Mouse (Mus musculus) hindbrain, embryonic 11.5 days (tissue): ENCODE results near the gene Myom1. TPM values are rescaled to one million over a fixed set of nuclear protein-coding genes. Genes with fewer than 3 reads are reported as not detected.

Experiments
- ATAC-seq: fragments of 200-750 bp; cut with Nextera tagmentation; 2 replicates; pipeline ENCODE4 v1.8.0; 2017; ENCODE audit warnings: mild to moderate bottlenecking, moderate TSS enrichment, moderate library complexity; ENCODE audit not compliant: low FRiP score
- DNase-seq: peaks from one replicate; pipeline ENCODE4 v3.0.0-alpha.2; 2015; ENCODE audit warnings: low spot score
- H3K27ac ChIP-seq: fragments of 300-500 bp; sonication (generic); 2 replicates; pipeline ENCODE4 v1.5.1; 2014; ENCODE audit warnings: mild to moderate bottlenecking, low read depth, low read length
- H3K27me3 ChIP-seq: fragments of 300-500 bp; sonication (generic); 2 replicates; pipeline ENCODE4 v1.6.1; 2014; ENCODE audit warnings: mild to moderate bottlenecking, low read length, moderate library complexity, mixed read lengths; ENCODE audit not compliant: control insufficient read depth, insufficient read depth
- H3K36me3 ChIP-seq: fragments of 300-500 bp; sonication (generic); 2 replicates; pipeline ENCODE4 v1.6.1; 2014; ENCODE audit warnings: mild to moderate bottlenecking, low read length, moderate library complexity, mixed read lengths; ENCODE audit not compliant: control insufficient read depth, insufficient read depth
- H3K4me1 ChIP-seq: fragments of 300-500 bp; sonication (generic); replicated peaks from 2 replicates; pipeline ENCODE4 v1.6.1; 2014; ENCODE audit warnings: low read length, mixed read lengths; ENCODE audit not compliant: control insufficient read depth, insufficient read depth
- H3K4me2 ChIP-seq: fragments of 300-500 bp; sonication (generic); replicated peaks from 2 replicates; pipeline ENCODE4 v1.6.1; 2014; ENCODE audit warnings: mild to moderate bottlenecking, low read depth, low read length
- H3K4me3 ChIP-seq: fragments of 300-500 bp; sonication (generic); 2 replicates; pipeline ENCODE4 v1.5.1; 2014; ENCODE audit warnings: low read depth, low read length
- H3K9ac ChIP-seq: fragments of 300-500 bp; sonication (generic); 2 replicates; pipeline ENCODE4 v1.6.1; 2014; ENCODE audit warnings: low read depth, low read length
- H3K9me3 ChIP-seq: fragments of 300-500 bp; sonication (generic); 2 replicates; pipeline ENCODE4 v1.6.1; 2016; ENCODE audit warnings: low read length; ENCODE audit not compliant: control insufficient read depth
- WGBS: fragments of 180-500 bp; shearing (Covaris S2); extraction: QIAGEN DNeasy Blood & Tissue Kit; methylation state at CpG from one replicate; pipeline ENCODE4 v1.1.7; 2014; 5-methylcytosine and 5-hydroxymethylcytosine counted together
- polyA plus RNA-seq: library from polyadenylated mRNA; unstranded; fragments of >200 nt; fragmentation: Nextera tagmentation; extraction: Ambion mirVana; gene quantifications from 2 replicates; pipeline ENCODE4 v1.2.1, GENCODE M21; 2014

Myom1 gene
- polyA plus RNA-seq, 1 experiment from 2014 or later, result 2.0 TPM

- H3K4me2 ChIP-seq, result no peak overlapping the region
- H3K9me3 ChIP-seq, result no peaks in the 10 kb centered on the region
- no peaks in the 10 kb centered on the region for H3K36me3 ChIP-seq
- WGBS, result 93% methylated on average over 5 of the region's 5 CpGs
- H3K27me3 ChIP-seq, result no peaks in the 10 kb centered on the region
- H3K27ac ChIP-seq, result no peak overlapping the region
- H3K4me3 ChIP-seq, result no peak overlapping the region
- H3K9ac ChIP-seq, result no peak overlapping the region
- ATAC-seq (no peak), DNase-seq (no peak)
- H3K4me1 ChIP-seq, result no peaks in the 10 kb centered on the region
Measured at GRCm38 (mm10) chr17:71135866-71136265, 133.4 kb downstream of the Myom1 start.

GRCm38 (mm10) chr17:71136384-71137333 lies 134.2 kb downstream of the Myom1 start:
- Histone ChIP-seq H3K4me2 (no peak overlapping the region), H3K27ac (no peak overlapping the region), H3K27me3 (no peaks in the 10 kb centered on the region), H3K9ac (no peak overlapping the region), H3K9me3 (no peaks in the 10 kb centered on the region), H3K36me3 (no peaks in the 10 kb centered on the region), H3K4me3 (no peak overlapping the region), H3K4me1 (no peaks in the 10 kb centered on the region)
- DNase-seq (no peak), ATAC-seq (no peak)
- 86% methylated on average over 16 of the region's 16 CpGs for WGBS

GRCm38 (mm10) chr17:71137334-71137721 lies 134.9 kb downstream of the Myom1 start:
- H3K27ac ChIP-seq, result no peak overlapping the region
- no peaks in the 10 kb centered on the region for H3K4me1 ChIP-seq
- H3K9ac ChIP-seq, result no peak overlapping the region
- ATAC-seq (no peak), DNase-seq (no peak)
- no peak overlapping the region for H3K4me2 ChIP-seq
- no peaks in the 10 kb centered on the region for H3K36me3 ChIP-seq
- H3K27me3 ChIP-seq, result no peaks in the 10 kb centered on the region
- no peaks in the 10 kb centered on the region for H3K9me3 ChIP-seq
- WGBS, result 82% methylated on average over 2 of the region's 2 CpGs
- no peak overlapping the region for H3K4me3 ChIP-seq

DNA sequence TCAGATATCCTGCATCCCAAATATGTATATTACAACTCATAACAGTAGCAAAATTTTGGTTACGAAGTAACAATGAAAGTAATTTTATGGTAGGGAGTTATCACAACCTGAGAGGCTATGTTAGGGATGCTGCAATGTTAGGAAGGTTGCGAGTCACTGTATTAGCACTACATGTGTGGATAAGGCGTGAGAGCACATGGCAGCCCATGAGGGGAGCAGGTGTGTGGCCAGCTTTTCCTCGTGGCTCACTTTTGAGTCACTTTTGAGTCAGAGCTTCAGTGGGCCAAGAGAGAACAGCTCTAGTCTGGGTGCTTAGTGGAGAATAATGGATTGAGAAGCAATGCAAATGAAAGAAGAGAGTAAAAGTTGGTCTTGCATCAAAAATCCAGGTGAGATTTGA lies 139.6 kb downstream of the Myom1 start:
- Histone ChIP-seq H3K4me2 (no peak overlapping the region), H3K9me3 (no peaks in the 10 kb centered on the region), H3K9ac (no peak overlapping the region), H3K27me3 (no peaks in the 10 kb centered on the region), H3K4me3 (no peak overlapping the region), H3K27ac (no peak overlapping the region), H3K36me3 (no peaks in the 10 kb centered on the region), H3K4me1 (no peaks in the 10 kb centered on the region)
- no peak for DNase-seq
- WGBS, result 80% methylated on average over 4 of the region's 4 CpGs
- no peak for ATAC-seq

- 79% methylated on average over 4 of the region's 4 CpGs for WGBS
- no peak for DNase-seq
- Histone ChIP-seq H3K9me3 (no peaks in the 10 kb centered on the region), H3K4me1 (no peaks in the 10 kb centered on the region), H3K4me2 (no peak overlapping the region), H3K9ac (no peak overlapping the region), H3K27ac (no peak overlapping the region), H3K36me3 (no peaks in the 10 kb centered on the region), H3K27me3 (no peaks in the 10 kb centered on the region), H3K4me3 (no peak overlapping the region)
- no peak for ATAC-seq
Measured at GRCm38 (mm10) chr17:71143155-71143554, 140.7 kb downstream of the Myom1 start.

DNA sequence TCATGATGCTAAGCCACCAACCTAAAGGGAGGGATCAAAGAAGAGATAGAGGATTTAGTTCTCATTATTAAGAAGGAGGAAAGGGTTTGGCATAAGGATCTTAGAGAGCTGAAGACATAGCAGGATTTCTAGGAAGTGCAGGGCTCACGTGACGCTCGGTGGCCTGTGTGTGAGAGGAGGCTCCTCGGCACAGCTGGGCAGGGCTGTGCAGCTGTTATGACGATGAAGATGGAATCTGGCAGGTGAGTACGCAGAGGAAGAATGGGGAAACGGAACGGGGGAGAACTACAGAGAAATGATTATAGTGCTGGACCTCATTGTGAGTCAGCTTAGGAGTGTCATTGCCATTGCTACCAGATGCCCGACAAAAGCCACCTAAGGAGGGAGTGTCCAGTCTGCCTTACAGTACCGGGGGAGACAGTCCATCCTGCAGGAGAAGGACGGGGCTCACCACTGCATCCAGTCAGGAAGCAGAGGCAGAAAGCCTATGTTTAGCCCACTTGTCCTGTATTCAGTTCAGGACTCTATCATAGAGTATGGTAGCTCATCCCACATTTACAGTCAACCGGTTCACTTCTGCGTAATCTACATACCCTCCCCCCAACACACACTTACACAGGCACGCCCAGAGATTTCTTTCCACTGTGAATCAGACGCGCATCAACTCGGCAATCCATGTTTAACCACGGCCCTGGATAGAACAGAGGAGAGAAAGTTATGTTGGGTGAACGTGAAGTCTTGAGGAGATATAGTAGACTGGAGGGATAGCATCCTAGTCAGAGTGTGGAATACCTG lies 142.1 kb downstream of the Myom1 start:
- Histone ChIP-seq H3K4me2 (no peak overlapping the region), H3K4me3 (no peak overlapping the region), H3K27ac (no peak overlapping the region), H3K9me3 (no peaks in the 10 kb centered on the region), H3K27me3 (no peaks in the 10 kb centered on the region), H3K36me3 (no peaks in the 10 kb centered on the region), H3K9ac (no peak overlapping the region), H3K4me1 (no peaks in the 10 kb centered on the region)
- ATAC-seq (no peak), DNase-seq (no peak)
- WGBS, result 89% methylated on average over 19 of the region's 19 CpGs

GRCm38 (mm10) chr17:71145248-71145961 lies 143.0 kb downstream of the Myom1 start:
- Histone ChIP-seq H3K9ac (no peak overlapping the region), H3K4me2 (no peak overlapping the region), H3K4me3 (no peak overlapping the region), H3K4me1 (no peaks in the 10 kb centered on the region), H3K36me3 (no peaks in the 10 kb centered on the region), H3K27me3 (no peaks in the 10 kb centered on the region), H3K9me3 (no peaks in the 10 kb centered on the region), H3K27ac (no peak overlapping the region)
- DNase-seq, result no peak
- WGBS, result 94% methylated on average over 1 of the region's 1 CpGs
- no peak for ATAC-seq

GRCm38 (mm10) chr17:71153356-71153755 lies 150.9 kb downstream of the Myom1 start:
- H3K4me3 ChIP-seq, result no peak overlapping the region
- H3K4me1 ChIP-seq, result no peaks in the 10 kb centered on the region
- ATAC-seq (no peak), DNase-seq (no peak)
- WGBS, result 52% methylated on average over 4 of the region's 4 CpGs
- no peak overlapping the region for H3K9ac ChIP-seq
- no peak overlapping the region for H3K4me2 ChIP-seq
- H3K27me3 ChIP-seq, result no peaks in the 10 kb centered on the region
- H3K36me3 ChIP-seq, result no peaks in the 10 kb centered on the region
- H3K27ac ChIP-seq, result no peak overlapping the region
- no peaks in the 10 kb centered on the region for H3K9me3 ChIP-seq
